Mouse (Mus musculus): Measurements from ENCODE around the gene Hk3.

The Hk3 gene

GRCm38 (mm10) chr13:55004646-55005045 lies 16.5 kb downstream of the Hk3 start:
- DNase-seq (ENCODE audit: low read depth in 1 of 2, low spot score in 2 of 2): no peak

GRCm38 (mm10) chr13:55002090-55002489 lies 19.1 kb downstream of the Hk3 start:
- DNase-seq (ENCODE audit: low read depth in 1 of 2, low spot score in 2 of 2): no peak

- no peak for DNase-seq (ENCODE audit: low read depth in 1 of 2, low spot score in 2 of 2)
Observed at GRCm38 (mm10) chr13:55000433-55000832, 20.8 kb downstream of the Hk3 start.

DNA sequence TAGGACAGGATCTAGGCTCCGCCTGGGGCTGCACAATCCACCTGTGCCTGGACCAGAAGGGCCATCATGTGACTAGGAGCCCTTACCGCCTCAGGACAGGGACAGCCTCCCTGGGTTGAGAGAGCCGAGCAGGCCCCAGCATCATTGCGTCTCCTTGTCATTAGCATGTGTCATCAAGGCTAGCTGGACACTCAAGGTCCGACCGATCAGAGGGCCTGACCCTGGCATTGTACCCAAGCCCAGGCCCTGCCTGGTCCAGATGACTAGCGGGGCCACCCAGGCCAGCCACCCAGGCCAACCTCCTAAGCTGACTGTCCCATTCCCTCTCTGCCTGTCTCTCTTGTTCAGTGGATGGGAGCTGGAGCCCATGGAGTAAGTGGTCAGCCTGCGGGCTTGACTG lies 23.6 kb downstream of the Hk3 start:
- no peak for DNase-seq (ENCODE audit: low read depth in 1 of 2, low spot score in 2 of 2)

DNA sequence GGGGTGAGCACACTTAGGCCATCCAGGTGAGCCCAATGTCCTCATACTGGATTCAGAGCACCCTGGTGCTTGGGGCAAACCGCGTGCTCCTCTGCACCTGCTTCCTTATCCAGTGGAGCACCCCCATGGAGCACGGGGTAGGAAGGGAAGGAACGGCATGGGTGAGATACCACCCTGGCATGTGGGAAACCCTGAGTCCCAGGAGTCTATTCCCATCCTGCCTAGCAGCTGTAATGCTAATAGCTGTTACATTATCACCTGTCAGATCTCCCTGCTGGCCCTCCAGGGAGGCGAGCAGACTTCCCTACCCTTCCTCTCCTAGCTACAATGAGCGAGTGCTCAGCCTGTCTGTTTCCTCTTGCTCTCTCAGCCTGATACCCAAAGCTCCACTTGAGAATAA lies 26.0 kb downstream of the Hk3 start:
- DNase-seq (ENCODE audit: low read depth in 1 of 2, low spot score in 2 of 2): no peak

DNA sequence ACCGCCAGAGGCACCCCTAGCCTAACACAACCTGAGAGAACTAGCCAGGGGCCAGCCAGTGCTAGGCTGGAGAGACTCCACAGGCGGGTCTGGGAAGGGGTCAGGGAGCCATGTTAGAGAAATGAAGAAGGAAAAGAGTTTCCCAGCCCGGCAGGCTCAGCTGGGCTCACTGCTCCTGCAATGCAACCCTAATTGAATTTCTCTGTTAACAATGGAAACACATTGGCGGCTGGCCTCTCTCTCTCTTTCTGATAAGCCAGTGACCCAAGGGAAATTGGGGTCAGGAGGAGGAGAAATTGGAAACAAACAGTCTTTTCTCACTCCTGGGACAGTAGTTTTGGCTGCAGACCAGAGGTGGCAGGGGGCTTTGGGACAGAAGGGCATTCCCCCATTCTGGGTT lies 26.6 kb downstream of the Hk3 start:
- no peak for DNase-seq (ENCODE audit: low read depth in 1 of 2, low spot score in 2 of 2)

DNA sequence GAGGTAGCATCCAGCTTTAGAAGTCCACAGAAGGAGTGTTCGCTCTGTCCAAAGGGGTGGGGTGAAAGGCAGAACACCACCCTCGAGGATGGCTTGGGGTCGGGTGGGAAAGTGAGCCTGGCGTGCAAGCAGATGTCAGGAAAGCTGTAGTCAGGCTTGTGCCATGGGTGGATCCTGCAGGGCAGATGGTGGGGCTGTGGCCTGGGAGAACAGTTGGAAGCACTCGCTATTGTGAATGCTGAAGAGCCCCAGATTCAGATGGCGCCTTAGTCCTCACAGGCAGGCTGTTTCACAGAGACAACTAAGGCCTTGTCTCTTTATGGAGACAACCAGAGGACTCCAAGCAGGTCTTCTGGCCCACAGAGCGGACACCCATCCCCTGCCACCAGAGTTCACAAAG lies 29.0 kb downstream of the Hk3 start:
- no peak for DNase-seq (ENCODE audit: low read depth in 1 of 2, low spot score in 2 of 2)

DNA sequence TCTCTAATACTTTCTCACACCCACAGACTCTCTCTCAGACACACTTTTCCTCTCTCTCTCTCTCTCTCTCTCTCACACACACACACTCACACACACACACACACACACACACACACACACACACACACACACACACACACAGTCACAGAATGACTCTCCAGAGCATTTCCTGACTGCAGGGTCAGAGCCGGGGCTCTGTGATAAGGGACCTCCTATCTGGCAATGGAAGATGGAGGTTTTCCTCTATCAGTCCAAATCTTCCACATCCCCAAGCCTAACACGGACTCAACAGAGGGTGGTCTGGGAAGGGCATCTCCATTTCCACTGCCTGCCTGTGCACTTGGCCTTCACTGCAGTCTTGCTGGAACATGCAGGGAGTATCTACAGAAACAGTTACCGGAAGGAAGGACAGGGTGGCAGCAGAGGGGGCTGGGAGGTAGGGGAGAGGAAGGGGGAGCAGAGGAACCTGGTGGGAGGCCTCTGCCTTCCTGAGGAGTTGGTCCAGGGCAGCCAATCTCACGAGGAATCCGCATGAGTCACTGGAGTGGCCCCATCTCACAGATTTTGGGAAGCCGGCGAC lies 32.9 kb downstream of the Hk3 start:
- DNase-seq (ENCODE audit: low read depth in 1 of 2, low spot score in 2 of 2): no peak

- no peak for DNase-seq (ENCODE audit: low read depth in 1 of 2, low spot score in 2 of 2)
Observed at GRCm38 (mm10) chr13:54987405-54987804, 33.8 kb downstream of the Hk3 start.

DNA sequence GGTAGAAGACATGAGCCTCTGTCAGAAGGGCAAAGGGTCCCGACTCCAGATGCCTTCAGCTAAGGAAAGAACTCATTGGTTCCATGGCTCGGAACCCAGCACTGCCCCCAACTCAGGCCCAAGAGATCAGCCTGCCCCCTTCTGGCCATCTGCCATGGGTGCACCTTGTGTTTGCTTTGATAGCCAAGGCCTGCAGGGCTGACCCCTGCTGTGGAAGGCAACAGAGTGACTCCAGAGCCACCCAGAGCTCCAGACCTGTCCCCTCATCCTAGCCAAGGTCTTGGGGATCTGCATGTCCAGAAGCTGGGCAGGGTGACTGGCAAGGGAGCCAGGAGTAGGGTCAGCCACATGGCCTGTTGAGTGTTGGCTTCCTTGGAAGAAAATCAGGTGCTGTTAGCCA lies 37.6 kb downstream of the Hk3 start:
- no peak for DNase-seq (ENCODE audit: low read depth in 1 of 2, low spot score in 2 of 2)

- DNase-seq (ENCODE audit: low read depth in 1 of 2, low spot score in 2 of 2): no peak
Observed at GRCm38 (mm10) chr13:54983001-54983400, 38.2 kb downstream of the Hk3 start.

DNA sequence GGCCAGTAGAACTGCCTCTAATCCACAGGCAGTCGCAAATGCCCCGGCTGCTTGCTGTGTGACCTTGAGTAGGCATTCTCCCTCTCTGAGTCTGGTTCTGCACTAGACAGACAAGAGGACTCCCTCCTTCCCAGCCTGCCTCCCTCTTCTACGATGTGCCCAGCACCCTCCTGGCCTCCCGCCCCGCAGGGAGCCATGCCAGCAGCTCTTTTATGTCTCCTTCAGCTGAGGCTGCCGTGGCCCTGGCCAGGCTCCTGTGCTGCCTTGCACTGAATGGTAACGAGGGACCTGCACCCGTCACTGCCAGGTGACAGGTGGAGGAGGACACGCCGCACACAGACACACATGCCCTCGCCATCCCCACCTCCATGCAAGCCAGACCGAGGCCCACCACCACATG lies 40.2 kb downstream of the Hk3 start:
- DNase-seq (ENCODE audit: low read depth in 1 of 2, low spot score in 2 of 2): no peak

- DNase-seq (ENCODE audit: low read depth in 1 of 2, low spot score in 2 of 2): no peak
Observed at GRCm38 (mm10) chr13:54978804-54979203, 42.4 kb downstream of the Hk3 start.

DNA sequence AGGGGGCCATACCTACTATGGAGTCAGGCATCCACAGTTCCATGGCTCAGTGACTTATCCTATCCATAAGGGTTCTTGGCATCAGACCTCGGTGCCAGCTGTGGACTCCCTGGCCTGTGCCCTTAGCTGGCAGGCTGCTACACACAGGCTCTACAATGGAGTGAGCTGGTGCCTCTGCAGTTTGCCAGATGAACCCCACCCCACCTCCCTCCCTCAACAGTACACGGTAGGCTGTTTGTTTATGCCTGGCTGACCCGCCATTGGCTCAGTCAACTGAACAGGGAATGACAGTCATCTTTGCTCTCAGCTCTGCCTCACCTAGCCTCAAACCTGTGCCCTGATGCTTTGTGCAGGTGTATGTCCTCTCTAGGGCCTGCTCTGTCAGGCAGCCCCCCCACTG lies 45.6 kb downstream of the Hk3 start:
- no peak for DNase-seq (ENCODE audit: low read depth in 1 of 2, low spot score in 2 of 2)

- DNase-seq (ENCODE audit: low read depth in 1 of 2, low spot score in 2 of 2): no peak
Observed at GRCm38 (mm10) chr13:54970521-54971247, 50.5 kb downstream of the Hk3 start.

- no peak for DNase-seq (ENCODE audit: low read depth in 1 of 2, low spot score in 2 of 2)
Observed at GRCm38 (mm10) chr13:54969513-54969912, 51.7 kb downstream of the Hk3 start.

- DNase-seq (ENCODE audit: low read depth in 1 of 2, low spot score in 2 of 2): no peak
Observed at GRCm38 (mm10) chr13:54968636-54969035, 52.5 kb downstream of the Hk3 start.

DNA sequence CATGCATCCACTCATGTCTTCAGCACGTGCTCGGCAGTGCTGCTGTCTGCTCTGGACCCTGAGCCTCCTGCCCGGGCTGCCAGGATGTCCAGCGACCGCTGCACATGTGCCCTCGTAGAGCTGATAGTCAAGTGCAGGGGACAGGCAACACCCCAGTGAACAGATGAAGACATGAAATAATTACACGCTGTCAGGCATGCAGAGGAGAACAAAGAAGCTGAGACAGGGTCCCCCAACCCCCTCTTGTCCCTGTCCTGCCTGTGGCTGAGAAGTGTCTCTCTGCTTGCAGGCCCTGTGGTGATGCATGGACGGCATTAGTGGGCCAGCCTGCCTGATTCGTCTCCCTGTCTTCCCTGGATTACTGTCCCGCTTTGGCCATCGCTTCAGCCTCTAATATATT lies 53.7 kb downstream of the Hk3 start:
- no peak for DNase-seq (ENCODE audit: low read depth in 1 of 2, low spot score in 2 of 2)

DNA sequence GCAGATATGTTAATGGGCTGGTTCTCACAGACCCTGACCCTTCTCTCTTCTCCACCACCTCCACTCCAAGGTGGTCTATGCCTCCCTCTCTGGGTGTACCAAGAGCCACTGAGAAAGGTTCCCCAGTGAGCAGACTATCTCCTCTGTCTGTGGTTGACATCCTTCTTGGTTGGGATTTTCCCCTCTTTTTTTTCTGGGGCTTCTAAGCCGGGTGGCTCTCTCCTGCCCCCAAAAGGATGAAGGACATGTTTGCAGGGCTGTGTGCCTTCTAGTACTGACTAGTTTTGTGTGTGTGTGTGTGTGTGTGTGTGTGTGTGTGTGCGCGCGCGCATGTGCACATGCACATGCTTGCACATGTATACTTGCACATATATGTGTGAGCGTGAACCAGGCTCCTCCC lies 55.9 kb downstream of the Hk3 start:
- DNase-seq (ENCODE audit: low read depth in 1 of 2, low spot score in 2 of 2): no peak

GRCm38 (mm10) chr13:54960491-54960890 lies 60.7 kb downstream of the Hk3 start:
- no peak for DNase-seq (ENCODE audit: low read depth in 1 of 2, low spot score in 2 of 2)

- no peak for DNase-seq (ENCODE audit: low read depth in 1 of 2, low spot score in 2 of 2)
Observed at GRCm38 (mm10) chr13:54959842-54960241, 61.3 kb downstream of the Hk3 start.

DNA sequence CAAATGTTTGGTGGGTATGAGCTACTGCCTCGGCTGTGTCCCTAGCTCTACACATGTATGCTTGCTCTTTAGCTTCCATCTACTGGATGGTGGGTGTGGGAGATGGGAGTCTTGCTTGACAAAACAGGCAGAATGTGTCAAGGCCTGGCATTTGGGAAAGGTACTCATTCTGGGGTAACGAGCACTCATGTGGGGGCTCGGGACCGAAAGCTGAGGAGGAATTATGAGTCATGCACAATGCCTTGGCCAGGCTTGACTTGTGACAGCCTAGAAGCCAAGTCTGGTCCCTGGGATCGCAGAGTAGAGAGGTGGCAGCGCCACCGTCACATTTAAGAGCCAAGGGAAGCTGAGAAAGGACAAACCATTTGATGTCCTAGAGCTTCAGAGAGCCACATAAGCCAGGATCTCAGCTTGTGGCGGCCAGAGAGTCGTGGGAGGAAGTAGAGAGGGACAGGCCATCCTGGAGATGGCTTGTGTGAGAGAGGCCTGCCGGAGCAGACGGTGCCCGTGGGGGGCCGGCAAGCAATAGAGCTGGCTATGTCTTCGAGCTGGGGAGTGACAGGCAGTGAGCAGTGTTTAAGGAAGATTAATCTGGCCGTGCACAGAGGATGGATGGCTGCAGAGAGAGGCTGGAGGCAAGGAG lies 62.0 kb downstream of the Hk3 start:
- no peak for DNase-seq (ENCODE audit: low read depth in 1 of 2, low spot score in 2 of 2)

DNA sequence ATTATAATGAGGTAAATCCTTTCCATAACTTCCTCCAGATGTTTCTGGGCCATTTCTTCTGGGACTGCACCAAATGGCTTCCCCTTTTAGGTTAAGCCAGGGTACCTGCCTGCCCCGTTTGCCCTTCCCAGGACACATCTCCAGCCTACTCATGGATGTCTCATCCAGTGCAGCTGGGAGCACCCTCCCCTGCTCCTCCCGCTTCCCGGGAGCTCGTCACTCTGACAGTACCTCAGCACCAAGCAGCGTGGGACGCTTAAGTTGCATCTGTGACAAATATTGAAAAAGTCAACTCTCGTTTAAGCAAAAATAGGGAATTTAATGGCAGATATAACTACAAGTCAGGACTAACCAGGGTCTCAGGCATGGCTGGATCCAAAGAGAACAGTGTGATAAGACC lies 63.9 kb downstream of the Hk3 start:
- DNase-seq (ENCODE audit: low read depth in 1 of 2, low spot score in 2 of 2): no peak

Measured in monocyte, adult 2 months (primary cell).